Mouse (Mus musculus) limb, embryonic 15.5 days (tissue): ENCODE measurements around the gene Psg17. TPM values are rescaled to one million over a fixed set of nuclear protein-coding genes. Genes with fewer than 3 reads are reported as not detected.
"Not testable (repeated sequence)": the region's sequence is repeated elsewhere in the genome, so short reads cannot be mapped to it uniquely, and the experiment has no call there.

Experiments
- ATAC-seq: fragments of 200-750 bp; cut with Nextera tagmentation; 2 replicates; pipeline ENCODE4 v1.8.0; 2017; ENCODE audit warnings: low read depth, moderate TSS enrichment; ENCODE audit not compliant: insufficient number of reproducible peaks, low FRiP score, low TSS enrichment
- H3K27ac ChIP-seq: fragments of 300-500 bp; sonication (generic); 2 replicates; pipeline ENCODE4 v1.5.1; 2015; ENCODE audit warnings: moderate library complexity, mild to moderate bottlenecking, inconsistent platforms
- H3K27me3 ChIP-seq: fragments of 300-500 bp; sonication (generic); 2 replicates; pipeline ENCODE4 v1.6.1; 2015; ENCODE audit warnings: inconsistent platforms
- H3K36me3 ChIP-seq: fragments of 300-500 bp; sonication (generic); 2 replicates; pipeline ENCODE4 v1.6.1; 2015; ENCODE audit warnings: inconsistent platforms
- H3K4me1 ChIP-seq: fragments of 300-500 bp; sonication (generic); 2 replicates; pipeline ENCODE4 v1.6.1; 2015; ENCODE audit warnings: inconsistent platforms
- H3K4me2 ChIP-seq: fragments of 300-500 bp; sonication (generic); 2 replicates; pipeline ENCODE4 v1.6.1; 2015; ENCODE audit warnings: mild to moderate bottlenecking, inconsistent platforms
- H3K4me3 ChIP-seq: fragments of 300-500 bp; sonication (generic); 2 replicates; pipeline ENCODE4 v1.5.1; 2015; ENCODE audit warnings: mild to moderate bottlenecking, inconsistent platforms
- H3K9ac ChIP-seq: fragments of 300-500 bp; sonication (generic); 2 replicates; pipeline ENCODE4 v1.6.1; 2015; ENCODE audit warnings: inconsistent platforms
- H3K9me3 ChIP-seq: fragments of 300-500 bp; sonication (generic); 2 replicates; pipeline ENCODE4 v1.6.1; 2016; ENCODE audit warnings: inconsistent platforms
- WGBS: fragments of 180-500 bp; shearing (Covaris S2); methylation state at CpG from one replicate; pipeline ENCODE4 v1.1.7; 2015; 5-methylcytosine and 5-hydroxymethylcytosine counted together
- polyA plus RNA-seq: library from polyadenylated mRNA; unstranded; fragments of >200 nt; fragmentation: Nextera tagmentation; extraction: Ambion mirVana; gene quantifications from 2 replicates; pipeline ENCODE4 v1.2.1, GENCODE M21; 2015

Psg17 gene
- polyA plus RNA-seq, 1 experiment from 2014 or later: not detected

DNA sequence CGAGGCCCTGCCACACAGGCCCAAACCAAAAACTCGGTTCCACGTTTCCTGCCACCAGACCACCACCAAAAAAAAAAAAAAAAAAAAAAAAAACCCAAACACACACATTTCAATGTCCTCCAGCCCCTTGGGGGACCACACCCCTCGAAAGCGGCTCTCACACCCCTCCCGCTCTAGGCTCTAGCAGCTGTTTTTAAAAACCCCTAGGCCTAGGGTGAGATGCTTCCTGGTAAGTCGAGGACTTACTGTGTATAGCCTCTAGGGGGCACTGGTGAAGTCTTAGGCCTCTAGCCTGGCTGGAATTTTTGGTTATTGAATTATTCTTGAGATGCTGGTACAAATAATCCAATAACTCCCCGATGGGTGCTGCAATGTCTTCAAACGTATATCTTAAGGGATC lies 7.2 kb upstream of the Psg17 start:
- WGBS: 60% methylated on average over 9 of the region's 9 CpGs
- no peaks in the 10 kb centered on the region for H3K9me3 ChIP-seq
- no peak overlapping the region for H3K4me3 ChIP-seq
- no peaks in the 10 kb centered on the region for H3K4me1 ChIP-seq
- no peak for ATAC-seq
- 0 out of 2 replicates have a peak, but pooled peaks cover 2% of the 10 kb centered on the region for H3K27me3 ChIP-seq
- H3K27ac ChIP-seq: no peak overlapping the region
- H3K9ac ChIP-seq: no peak overlapping the region
- no peaks in the 10 kb centered on the region for H3K36me3 ChIP-seq
- no peak overlapping the region for H3K4me2 ChIP-seq

GRCm38 (mm10) chr7:18827792-18828546 lies 6.6 kb upstream of the Psg17 start:
- 0 out of 2 replicates have a peak, but pooled peaks cover 2% of the 10 kb centered on the region for H3K27me3 ChIP-seq
- no peak for ATAC-seq

GRCm38 (mm10) chr7:18818301-18818700 lies 3.1 kb downstream of the Psg17 start:
- ATAC-seq: no peak
- H3K4me3 ChIP-seq: no peak overlapping the region
- WGBS: 82% methylated on average over 9 of the region's 9 CpGs
- H3K4me2 ChIP-seq: no peak overlapping the region
- no peaks in the 10 kb centered on the region for H3K27me3 ChIP-seq
- H3K27ac ChIP-seq: no peak overlapping the region
- H3K9ac ChIP-seq: no peak overlapping the region
- no peaks in the 10 kb centered on the region for H3K36me3 ChIP-seq
- H3K9me3 ChIP-seq: no peaks in the 10 kb centered on the region
- H3K4me1 ChIP-seq: no peaks in the 10 kb centered on the region

More at GRCm38 (mm10) chr7:18827792-18828546, 6.6 kb upstream of the Psg17 start:
- no peak overlapping the region for H3K4me2 ChIP-seq
- no peak overlapping the region for H3K9ac ChIP-seq
- H3K4me1 ChIP-seq: no peaks in the 10 kb centered on the region
- H3K4me3 ChIP-seq: no peak overlapping the region
- no peaks in the 10 kb centered on the region for H3K36me3 ChIP-seq
- 57% methylated on average over 26 of the region's 26 CpGs for WGBS
- H3K27ac ChIP-seq: no peak overlapping the region
- H3K9me3 ChIP-seq: no peaks in the 10 kb centered on the region

DNA sequence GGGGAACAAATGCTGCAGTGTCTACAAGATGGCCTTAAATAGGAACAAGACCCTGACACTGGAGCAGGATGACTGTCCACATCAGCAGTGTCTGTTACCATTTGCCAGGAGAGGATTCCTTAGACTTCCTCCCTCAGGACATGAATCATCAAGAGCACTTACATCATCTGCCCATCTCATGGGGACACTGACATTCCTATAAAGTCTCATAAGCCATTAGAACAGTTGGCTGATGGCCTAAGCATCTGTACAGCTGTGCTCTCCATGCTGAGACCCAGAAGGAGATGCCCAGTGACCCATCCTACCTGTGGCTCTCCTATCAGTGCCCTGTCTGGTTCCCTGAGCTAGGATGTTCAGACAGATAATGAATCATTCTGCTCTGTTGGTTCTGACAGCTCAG lies 17.9 kb downstream of the Psg17 start:
- no peak for ATAC-seq
- Histone ChIP-seq H3K27ac (no peak overlapping the region), H3K4me1 (no peaks in the 10 kb centered on the region), H3K4me2 (no peak overlapping the region), H3K27me3 (no peaks in the 10 kb centered on the region), H3K9ac (no peak overlapping the region), H3K4me3 (no peak overlapping the region), H3K36me3 (no peaks in the 10 kb centered on the region), H3K9me3 (no peaks in the 10 kb centered on the region)

DNA sequence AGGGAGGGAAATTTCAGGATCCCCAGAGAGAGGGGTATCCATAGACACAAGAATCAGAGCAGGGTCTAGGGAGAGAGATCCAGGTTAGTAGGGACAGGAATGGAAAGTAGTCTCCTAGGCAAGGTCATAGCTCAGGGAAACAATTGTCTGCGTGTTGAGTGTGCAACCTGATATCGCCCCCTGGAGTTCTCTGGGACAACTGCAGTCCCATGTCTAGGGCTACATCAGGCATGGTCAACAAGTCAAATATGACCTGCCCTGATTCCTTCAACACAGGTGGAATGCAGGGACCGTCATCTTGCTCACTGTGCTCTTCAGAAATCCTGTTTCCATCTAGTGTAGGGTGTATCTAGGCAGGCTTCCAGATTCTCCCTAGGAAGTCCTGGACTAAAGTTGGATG lies 22.3 kb downstream of the Psg17 start:
- Histone ChIP-seq H3K4me1 (no peaks in the 10 kb centered on the region), H3K27ac (no peak overlapping the region), H3K36me3 (no peaks in the 10 kb centered on the region), H3K4me3 (no peak overlapping the region), H3K4me2 (no peak overlapping the region), H3K9ac (no peak overlapping the region), H3K9me3 (no peaks in the 10 kb centered on the region), H3K27me3 (no peaks in the 10 kb centered on the region)
- WGBS: 36% methylated on average over 3 of the region's 3 CpGs
- no peak for ATAC-seq

GRCm38 (mm10) chr7:18798420-18798819 lies 23.0 kb downstream of the Psg17 start, which contains the start of gene Psg19:
Gene Psg19 (minus strand): TSS chr7:18798520.
- Histone ChIP-seq H3K36me3 (no peaks in the 10 kb centered on the region), H3K9me3 (no peaks in the 10 kb centered on the region), H3K4me2 (no peak within 1 kb of the TSS), H3K27me3 (no peaks in the 10 kb centered on the region), H3K9ac (no peak within 1 kb of the TSS), H3K4me3 (no peak within 1 kb of the TSS), H3K4me1 (no peaks in the 10 kb centered on the region), H3K27ac (no peak within 1 kb of the TSS)
- ATAC-seq: no peak
- WGBS: 80% methylated on average over 1 of the region's 1 CpGs

DNA sequence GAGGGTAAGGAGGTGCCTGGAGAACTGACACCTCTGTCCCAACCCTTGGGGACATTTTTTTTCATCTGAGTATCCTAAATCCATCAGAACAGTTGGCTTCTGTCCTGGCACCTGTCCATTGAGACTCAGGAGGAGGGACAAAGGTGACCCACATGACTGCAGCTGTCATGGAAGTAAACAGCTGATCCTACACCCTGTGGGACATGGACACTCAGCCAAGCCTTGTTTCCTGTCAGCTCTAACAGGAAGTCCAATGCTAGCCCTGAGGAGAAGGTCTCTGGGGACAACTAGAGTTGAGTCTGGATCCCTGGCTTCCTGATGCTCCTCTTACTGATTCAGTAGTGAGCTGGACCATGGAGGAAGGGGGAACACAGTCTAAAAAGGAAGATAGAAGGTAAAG lies 30.7 kb downstream of the Psg17 start:
- not testable (repeated sequence) for H3K9me3 ChIP-seq, H3K4me2 ChIP-seq, H3K9ac ChIP-seq, H3K4me3 ChIP-seq, H3K27me3 ChIP-seq, H3K36me3 ChIP-seq, ATAC-seq, H3K4me1 ChIP-seq, H3K27ac ChIP-seq

GRCm38 (mm10) chr7:18781301-18781700 lies 40.1 kb downstream of the Psg17 start:
- H3K9ac ChIP-seq, H3K27ac ChIP-seq, H3K4me2 ChIP-seq, H3K4me3 ChIP-seq, ATAC-seq, H3K27me3 ChIP-seq, H3K36me3 ChIP-seq, H3K4me1 ChIP-seq, H3K9me3 ChIP-seq: not testable (repeated sequence)
- WGBS: 48% methylated on average over 2 of the region's 2 CpGs

DNA sequence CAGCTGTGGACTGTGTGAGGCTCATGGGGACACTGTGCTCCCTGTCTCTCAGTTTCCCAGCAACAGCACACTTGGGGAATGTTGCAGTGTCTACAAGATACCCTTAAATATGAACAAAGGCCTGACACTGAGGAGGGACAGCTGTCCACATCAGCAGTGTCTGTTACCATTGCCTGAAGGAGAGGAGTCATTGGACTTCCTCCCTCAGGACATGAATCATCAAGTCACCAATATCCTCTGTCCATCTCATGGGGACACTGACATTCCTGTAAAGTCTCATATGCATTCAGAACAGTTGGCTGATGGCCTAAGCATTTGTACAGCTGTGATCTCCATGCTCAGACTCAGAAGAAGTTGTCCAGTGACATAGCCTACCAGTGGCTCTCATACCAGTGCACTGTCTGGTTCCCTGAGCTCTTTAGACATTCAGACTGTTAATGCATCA lies 42.0 kb downstream of the Psg17 start:
- Histone ChIP-seq H3K27ac (no peak overlapping the region), H3K4me3 (no peak overlapping the region), H3K9ac (no peak overlapping the region), H3K9me3 (no peaks in the 10 kb centered on the region), H3K36me3 (no peaks in the 10 kb centered on the region), H3K27me3 (no peaks in the 10 kb centered on the region), H3K4me1 (no peaks in the 10 kb centered on the region), H3K4me2 (no peak overlapping the region)
- ATAC-seq: 0 out of 2 replicates have a peak, but pooled peaks have one; percentile 40

Other genes starting within 250 kb of the Psg17 start
- not detected in 2 replicates for gene Psg23, start 205.1 kb downstream of the Psg17 start, polyA plus RNA-seq
- not detected in 2 replicates for gene Psg21, start 164.9 kb downstream of the Psg17 start, polyA plus RNA-seq
- not detected in 2 replicates for gene Psg20, start 135.4 kb downstream of the Psg17 start, polyA plus RNA-seq
- not detected in 2 replicates for gene Psg22, start 103.5 kb downstream of the Psg17 start, polyA plus RNA-seq
- gene Psg19, start 23.1 kb downstream of the Psg17 start, polyA plus RNA-seq: not detected in 2 replicates
- 0.42 and 0.76 TPM in 2 replicates for gene Mill2, start 18.4 kb upstream of the Psg17 start, polyA plus RNA-seq
- gene Pglyrp1, start 49.7 kb upstream of the Psg17 start, polyA plus RNA-seq: 2.4 and 3.2 TPM in 2 replicates
- gene Ccdc61, start 88.8 kb upstream of the Psg17 start, polyA plus RNA-seq: 28.0 TPM in 2 replicates
- gene Nova2, start 104.3 kb upstream of the Psg17 start, polyA plus RNA-seq: 0.36 and 0.68 TPM in 2 replicates
- not detected in 2 replicates for gene Nanos2, start 165.8 kb upstream of the Psg17 start, polyA plus RNA-seq
- 5.2 and 5.3 TPM in 2 replicates for gene Mypop, start 169.6 kb upstream of the Psg17 start, polyA plus RNA-seq
- gene Irf2bp1, start 182.4 kb upstream of the Psg17 start, polyA plus RNA-seq: 24.0 and 26.1 TPM in 2 replicates
- gene Foxa3, start 201.9 kb upstream of the Psg17 start, polyA plus RNA-seq: 3.8 and 3.9 TPM in 2 replicates
- 28.8 and 32.7 TPM in 2 replicates for gene Sympk, start 202.8 kb upstream of the Psg17 start, polyA plus RNA-seq
- gene Rsph6a, start 233.1 kb upstream of the Psg17 start, polyA plus RNA-seq: not detected in 2 replicates